Mouse (Mus musculus): ENCODE data around the gene Eci1.
"Not testable (repeated sequence)": the region's sequence is repeated elsewhere in the genome, so short reads cannot be mapped to it uniquely, and the experiment has no call there.

GRCm38 (mm10) chr17:24425326-24425725 is 1.1 kb upstream of the Eci1 start:
- not testable (repeated sequence) for TF ChIP-seq CTCF, EP300 (IDR thresholded peaks at IDR 0.05; ENCODE audit: low read depth)
